Mouse (Mus musculus) liver, embryonic 16.5 days (tissue): ENCODE data around the gene Ino80. TPM values are rescaled to one million over a fixed set of nuclear protein-coding genes. Genes with fewer than 3 reads are reported as not detected.

Experiments used
- ATAC-seq: fragments of 200-750 bp; cut with Nextera tagmentation; 2 replicates; pipeline ENCODE4 v1.8.0; 2017; ENCODE audit warnings: low read depth, mild to moderate bottlenecking, moderate number of reproducible peaks, moderate library complexity
- H3K27ac ChIP-seq: fragments of 300-500 bp; sonication (generic); 2 replicates; pipeline ENCODE4 v1.5.1; 2014; ENCODE audit warnings: mild to moderate bottlenecking, low read length
- H3K27me3 ChIP-seq: fragments of 300-500 bp; sonication (generic); 2 replicates; pipeline ENCODE4 v1.6.1; 2014; ENCODE audit warnings: low read depth, low read length, mixed read lengths; ENCODE audit not compliant: control insufficient read depth, insufficient read depth
- H3K36me3 ChIP-seq: fragments of 300-500 bp; sonication (generic); 2 replicates; pipeline ENCODE4 v1.6.1; 2014; ENCODE audit warnings: mild to moderate bottlenecking; ENCODE audit not compliant: control insufficient read depth, insufficient read depth
- H3K4me1 ChIP-seq: fragments of 300-500 bp; sonication (generic); 2 replicates; pipeline ENCODE4 v1.6.1; 2014; ENCODE audit warnings: low read depth, low read length, mixed read lengths; ENCODE audit not compliant: control insufficient read depth
- H3K4me2 ChIP-seq: fragments of 300-500 bp; sonication (generic); 2 replicates; pipeline ENCODE4 v1.6.1; 2014; ENCODE audit warnings: low read depth, low read length, mixed read lengths
- H3K4me3 ChIP-seq: fragments of 300-500 bp; sonication (generic); 2 replicates; pipeline ENCODE4 v1.5.1; 2014; ENCODE audit warnings: low read depth, mild to moderate bottlenecking, low read length
- H3K9ac ChIP-seq: fragments of 300-500 bp; sonication (generic); 2 replicates; pipeline ENCODE4 v1.6.1; 2014; ENCODE audit warnings: low read depth, low read length
- H3K9me3 ChIP-seq: fragments of 300-500 bp; sonication (generic); replicated peaks from 2 replicates; pipeline ENCODE4 v1.6.1; 2016; ENCODE audit warnings: low read length; ENCODE audit not compliant: control insufficient read depth
- WGBS: fragments of 180-500 bp; shearing (Covaris S2); extraction: QIAGEN DNeasy Blood & Tissue Kit; methylation state at CpG from one replicate; pipeline ENCODE4 v1.1.7; 2014; ENCODE audit not compliant: insufficient replicate concordance; 5-methylcytosine and 5-hydroxymethylcytosine counted together
- polyA plus RNA-seq: library from polyadenylated mRNA; unstranded; fragments of >200 nt; fragmentation: Nextera tagmentation; extraction: Ambion mirVana; gene quantifications from 2 replicates; pipeline ENCODE4 v1.2.1, GENCODE M21; 2015

The Ino80 gene
- polyA plus RNA-seq, 1 experiment from 2014 or later, result 1.1 TPM

DNA sequence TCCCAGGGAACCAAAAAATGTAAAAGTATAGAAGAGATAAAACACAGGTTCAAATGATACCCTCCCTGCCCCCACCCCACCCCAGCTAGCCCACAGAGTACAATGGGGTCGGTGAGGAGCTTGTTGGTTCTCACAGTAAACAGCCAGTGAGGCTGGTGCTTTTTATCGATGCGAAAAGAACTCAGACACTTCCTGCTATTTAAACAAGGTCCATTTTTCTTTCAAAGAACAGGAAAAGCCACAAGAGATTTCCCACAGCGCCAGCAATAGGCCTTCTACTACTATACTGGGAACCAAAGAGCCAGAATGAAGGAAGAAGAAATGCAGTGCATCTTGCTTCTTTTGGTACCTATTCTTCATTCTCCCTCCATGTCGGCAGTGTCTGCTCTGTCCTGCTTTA is 66.5 kb downstream of the Ino80 start:
- no peak overlapping the region for H3K4me2 ChIP-seq
- 65% methylated on average over 5 of the region's 5 CpGs for WGBS
- H3K27me3 ChIP-seq, result no peaks in the 10 kb centered on the region
- peaks cover 7% of the 10 kb centered on the region for H3K36me3 ChIP-seq
- H3K27ac ChIP-seq, result no peak overlapping the region
- H3K4me1 ChIP-seq, result no peaks in the 10 kb centered on the region
- ATAC-seq, result no peak
- H3K9ac ChIP-seq, result no peak overlapping the region
- H3K4me3 ChIP-seq, result no peak overlapping the region
- H3K9me3 ChIP-seq, result no peaks in the 10 kb centered on the region

DNA sequence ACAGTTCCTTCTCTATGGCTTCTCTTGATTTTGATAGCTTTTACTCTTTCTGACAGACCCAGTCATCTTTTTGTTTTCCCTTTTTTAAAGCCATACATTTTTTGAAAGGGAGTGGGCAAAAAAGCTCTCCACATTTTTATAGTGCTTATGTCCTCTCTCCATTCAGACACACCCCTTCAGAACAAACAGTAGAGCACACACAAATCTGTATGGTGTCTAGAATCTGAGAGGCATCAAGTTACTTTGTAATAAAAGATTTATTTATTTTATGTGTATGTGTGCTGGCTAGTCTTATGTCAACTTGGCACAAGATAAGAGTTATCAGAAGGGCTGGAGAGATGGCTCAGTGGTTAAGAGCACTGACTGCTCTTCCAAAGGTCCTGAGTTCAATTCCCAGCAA is 68.8 kb downstream of the Ino80 start:
- Histone ChIP-seq H3K36me3 (peaks cover 7% of the 10 kb centered on the region), H3K4me2 (no peak overlapping the region), H3K9me3 (no peaks in the 10 kb centered on the region), H3K9ac (no peak overlapping the region), H3K4me1 (no peaks in the 10 kb centered on the region), H3K4me3 (no peak overlapping the region), H3K27ac (no peak overlapping the region), H3K27me3 (no peaks in the 10 kb centered on the region)
- ATAC-seq, result no peak

DNA sequence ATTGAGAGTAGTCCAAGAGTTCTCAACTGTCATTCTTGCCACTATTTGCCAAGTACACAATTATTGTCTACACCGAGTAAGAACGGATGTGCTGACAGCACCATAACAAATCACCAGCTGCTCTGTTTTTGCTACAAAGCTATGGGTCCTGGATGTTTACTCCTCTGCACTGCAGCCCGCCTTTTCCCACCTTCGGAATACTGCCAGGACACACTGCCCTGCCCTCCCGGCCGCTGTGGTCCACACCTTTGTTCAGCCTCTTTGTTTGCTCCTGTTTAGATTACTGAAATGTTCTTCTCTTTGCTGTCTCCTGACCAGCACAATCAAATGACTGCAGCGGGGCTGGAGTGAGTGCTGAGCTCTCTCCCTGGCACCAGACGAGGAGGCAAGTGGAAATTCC is 69.2 kb downstream of the Ino80 start:
- no peak for ATAC-seq
- Histone ChIP-seq H3K36me3 (peaks cover 7% of the 10 kb centered on the region), H3K27me3 (no peaks in the 10 kb centered on the region), H3K4me3 (no peak overlapping the region), H3K27ac (no peak overlapping the region), H3K9me3 (no peaks in the 10 kb centered on the region), H3K4me1 (no peaks in the 10 kb centered on the region), H3K9ac (no peak overlapping the region), H3K4me2 (no peak overlapping the region)
- 68% methylated on average over 8 of the region's 8 CpGs for WGBS

DNA sequence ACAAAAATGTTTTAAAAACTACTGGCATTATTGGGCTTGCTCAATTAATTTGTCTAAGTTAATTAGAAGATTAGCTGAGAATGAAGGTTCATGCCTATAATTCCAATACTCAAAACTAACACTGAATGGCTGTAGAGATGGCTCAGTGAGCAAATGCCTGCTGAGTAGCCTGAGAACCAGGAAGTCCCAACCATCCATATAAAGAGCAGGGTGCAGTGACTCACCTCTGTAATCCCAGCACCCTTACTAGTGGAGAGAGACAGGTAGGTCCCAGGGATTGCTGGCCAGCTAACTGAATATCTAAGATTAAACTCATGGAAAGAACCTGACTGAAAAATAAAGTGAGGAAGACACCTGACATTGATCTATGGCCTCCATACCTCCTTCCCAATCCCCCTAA is 78.2 kb downstream of the Ino80 start:
- Histone ChIP-seq H3K27me3 (no peaks in the 10 kb centered on the region), H3K9me3 (no peaks in the 10 kb centered on the region), H3K4me1 (no peaks in the 10 kb centered on the region), H3K4me3 (no peak overlapping the region), H3K27ac (no peak overlapping the region), H3K36me3 (no peaks in the 10 kb centered on the region; the same call in 1 of the 2 replicates), H3K4me2 (no peak overlapping the region), H3K9ac (no peak overlapping the region)
- no peak for ATAC-seq

DNA sequence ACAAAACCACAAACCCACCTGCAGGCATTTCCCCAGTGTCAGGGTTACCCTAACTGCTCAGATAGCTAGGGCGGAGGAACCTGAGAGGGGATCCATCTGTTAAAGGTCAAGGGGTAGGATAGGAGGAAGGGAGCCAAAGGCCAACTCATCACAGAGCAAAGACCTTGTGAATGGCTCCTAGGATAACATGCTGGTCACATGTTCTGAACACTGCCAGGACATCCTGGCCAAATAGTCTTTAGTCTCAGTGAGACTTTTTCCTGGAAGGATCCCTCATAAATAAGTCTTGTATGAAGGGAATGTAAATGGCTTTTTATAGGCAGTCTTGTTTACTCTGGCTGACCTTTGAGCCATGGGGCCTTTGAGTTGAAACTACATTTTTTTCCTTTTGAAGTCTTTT is 78.8 kb downstream of the Ino80 start:
- H3K4me2 ChIP-seq, result no peak overlapping the region
- WGBS, result 63% methylated on average over 1 of the region's 1 CpGs
- H3K4me3 ChIP-seq, result no peak overlapping the region
- no peak overlapping the region for H3K9ac ChIP-seq
- H3K36me3 ChIP-seq, result no peaks in the 10 kb centered on the region; the same call in 1 of the 2 replicates
- no peaks in the 10 kb centered on the region for H3K9me3 ChIP-seq
- no peak overlapping the region for H3K27ac ChIP-seq
- ATAC-seq, result no peak
- H3K27me3 ChIP-seq, result no peaks in the 10 kb centered on the region
- no peaks in the 10 kb centered on the region for H3K4me1 ChIP-seq

DNA sequence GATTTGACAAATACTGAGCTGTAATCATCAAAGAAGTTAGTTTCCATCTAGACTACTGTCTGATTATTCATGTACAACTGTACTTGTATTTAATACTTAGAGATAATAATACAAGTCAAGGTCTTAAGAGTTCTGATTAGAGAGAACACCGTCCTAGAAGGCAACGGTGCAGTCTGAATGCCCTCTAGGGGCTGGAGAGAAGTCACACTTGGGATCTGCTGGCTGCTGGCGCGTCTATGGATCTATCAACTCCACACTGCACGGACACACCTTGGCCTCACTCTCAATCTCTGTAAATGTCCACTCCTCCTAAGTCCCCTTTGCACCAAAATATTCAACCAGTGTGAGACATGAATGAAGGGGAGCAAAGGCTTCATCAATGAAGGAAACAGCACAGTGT is 79.2 kb downstream of the Ino80 start:
- no peaks in the 10 kb centered on the region; the same call in 1 of the 2 replicates for H3K36me3 ChIP-seq
- H3K9ac ChIP-seq, result no peak overlapping the region
- H3K4me1 ChIP-seq, result no peaks in the 10 kb centered on the region
- no peaks in the 10 kb centered on the region for H3K27me3 ChIP-seq
- H3K4me3 ChIP-seq, result no peak overlapping the region
- H3K4me2 ChIP-seq, result no peak overlapping the region
- H3K9me3 ChIP-seq, result no peaks in the 10 kb centered on the region
- 84% methylated on average over 5 of the region's 5 CpGs for WGBS
- no peak overlapping the region for H3K27ac ChIP-seq
- ATAC-seq, result no peak

DNA sequence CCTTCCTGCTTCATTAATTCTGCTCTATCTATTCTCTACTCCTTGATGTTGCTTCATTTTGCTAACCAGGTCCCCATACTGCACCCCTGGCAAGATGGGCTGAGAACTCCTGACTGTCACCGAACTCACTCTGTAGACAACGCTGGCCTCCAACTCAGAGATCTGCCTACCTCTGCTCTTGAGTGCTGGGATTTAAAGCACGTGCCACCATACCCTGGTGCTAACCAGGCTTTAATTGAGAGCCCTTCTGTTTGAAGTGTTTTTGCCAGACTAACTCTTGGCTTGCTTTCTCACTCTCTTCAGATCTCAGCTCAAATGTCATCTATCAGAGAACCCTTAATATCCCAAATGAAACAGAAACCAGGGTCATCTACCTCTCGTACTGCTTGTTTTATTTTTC is 87.5 kb downstream of the Ino80 start:
- Histone ChIP-seq H3K27me3 (no peaks in the 10 kb centered on the region), H3K4me1 (no peaks in the 10 kb centered on the region), H3K27ac (no peak overlapping the region), H3K9me3 (no peaks in the 10 kb centered on the region), H3K9ac (no peak overlapping the region), H3K4me3 (no peak overlapping the region), H3K36me3 (peaks cover 4% of the 10 kb centered on the region), H3K4me2 (no peak overlapping the region)
- 91% methylated on average over 4 of the region's 4 CpGs for WGBS
- ATAC-seq, result no peak

DNA sequence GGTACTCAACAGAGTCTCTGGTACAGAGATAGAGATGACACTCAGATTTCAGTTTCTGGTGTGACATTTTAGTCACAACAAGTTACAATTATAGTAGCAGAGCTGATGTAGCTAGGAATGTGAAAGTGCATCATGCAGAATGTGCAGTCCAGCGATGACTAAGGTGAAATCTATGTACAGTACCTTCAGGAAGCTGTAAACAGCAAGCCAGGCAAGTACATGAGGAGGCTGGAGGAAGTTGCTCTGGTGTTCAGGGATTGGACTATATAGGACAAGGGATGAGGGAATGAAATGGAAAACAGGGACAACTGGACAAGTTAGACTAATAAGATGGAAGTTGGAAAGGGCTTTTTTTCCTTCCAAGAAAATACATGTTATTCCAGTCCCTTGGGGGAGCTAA is 89.2 kb downstream of the Ino80 start:
- Histone ChIP-seq H3K9ac (no peak overlapping the region), H3K27ac (no peak overlapping the region), H3K4me1 (no peaks in the 10 kb centered on the region), H3K36me3 (peaks cover 4% of the 10 kb centered on the region), H3K27me3 (no peaks in the 10 kb centered on the region), H3K9me3 (no peaks in the 10 kb centered on the region), H3K4me2 (no peak overlapping the region), H3K4me3 (no peak overlapping the region)
- 78% methylated on average over 1 of the region's 1 CpGs for WGBS
- ATAC-seq, result no peak

DNA sequence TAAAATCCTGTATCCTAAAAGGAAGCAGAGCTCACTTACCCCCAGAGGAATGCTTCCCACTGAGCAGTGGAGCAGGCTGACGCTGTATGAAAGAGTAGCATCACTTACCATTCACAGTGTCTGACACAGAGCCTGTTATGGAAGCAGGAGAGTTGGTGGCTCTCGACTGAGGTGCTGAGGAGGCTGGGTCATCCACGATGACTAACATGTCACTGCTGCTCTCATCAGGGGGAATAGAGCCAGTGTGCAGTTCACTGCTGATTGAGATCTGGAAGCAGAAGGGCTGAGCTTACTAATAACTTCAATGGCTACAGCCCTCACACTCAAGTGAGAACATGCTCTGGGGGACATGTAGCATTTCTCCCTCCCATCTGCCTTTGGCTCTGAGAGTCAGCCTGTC is 98.0 kb downstream of the Ino80 start:
- Histone ChIP-seq H3K27ac (no peak overlapping the region), H3K4me3 (no peak overlapping the region), H3K9me3 (no peaks in the 10 kb centered on the region), H3K36me3 (peaks cover 33% of the 10 kb centered on the region), H3K9ac (no peak overlapping the region), H3K4me2 (no peak overlapping the region), H3K27me3 (no peaks in the 10 kb centered on the region), H3K4me1 (no peaks in the 10 kb centered on the region)
- WGBS, result 77% methylated on average over 3 of the region's 3 CpGs
- ATAC-seq, result no peak

DNA sequence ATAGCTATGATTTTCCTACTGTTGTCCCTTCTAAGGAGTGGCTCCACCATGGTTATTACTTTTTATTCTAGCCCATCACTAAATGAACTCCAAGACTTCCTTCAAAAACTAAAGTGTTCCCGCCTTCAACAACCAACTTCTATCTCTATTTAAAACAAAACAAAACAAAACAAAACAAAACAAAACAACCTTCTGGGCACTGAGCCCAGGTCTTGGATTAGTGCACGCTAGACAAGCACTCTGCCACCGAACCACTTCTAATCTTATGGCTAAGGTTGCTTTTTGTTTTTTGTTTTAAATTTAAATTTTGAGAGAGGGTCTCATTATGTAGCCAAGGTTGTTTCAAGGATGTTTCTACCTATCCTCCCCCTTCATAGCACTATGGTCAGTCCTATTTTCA is 99.7 kb downstream of the Ino80 start:
- Histone ChIP-seq H3K4me3 (no peak overlapping the region), H3K9ac (no peak overlapping the region), H3K9me3 (no peaks in the 10 kb centered on the region), H3K4me2 (no peak overlapping the region), H3K27ac (no peak overlapping the region), H3K4me1 (no peaks in the 10 kb centered on the region), H3K36me3 (peaks cover 38% of the 10 kb centered on the region), H3K27me3 (no peaks in the 10 kb centered on the region)
- 77% methylated on average over 3 of the region's 3 CpGs for WGBS
- ATAC-seq, result no peak
